ENCODE assay signal across 26 mouse cellular contexts in the genomic region with DNA sequence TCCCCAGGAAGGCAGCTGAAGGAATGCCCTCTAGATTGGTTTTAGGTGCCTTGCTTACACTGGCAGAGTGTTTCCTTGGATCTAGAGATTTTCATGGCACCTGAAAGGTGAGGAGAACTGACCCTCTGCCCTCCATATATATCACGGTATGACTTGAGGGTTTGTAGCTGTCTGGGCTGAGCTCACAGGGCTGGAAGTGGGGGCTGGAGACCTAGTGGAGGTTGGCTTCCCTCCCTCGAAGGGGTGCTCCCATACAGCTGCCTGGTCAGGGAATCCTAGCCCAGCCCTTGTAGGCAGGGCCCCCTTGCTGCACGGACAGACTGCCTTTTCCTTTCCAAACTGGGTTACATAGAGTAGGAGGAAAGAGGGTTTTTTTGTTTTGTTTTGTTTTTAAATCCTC. TPM values are rescaled to one million over a fixed set of nuclear protein-coding genes. Genes with fewer than 3 reads are reported as not detected.
DNase-seq lines count a peak whose midpoint lies in the region; ATAC-seq and TF ChIP-seq lines count a peak whose summit lies in the region.
"Had no signal": no experiment of that assay in that cellular context is flagged by ENCODE, and none has a peak within 500 bp of the region (broad histone marks: within the 10 kb centered on the region; RNA-seq: fewer than 3 reads in every experiment).

No protein-coding gene starts in this region.

- H3K4me2 ChIP-seq in heart, embryonic 11.5 days, result no peak overlapping the region
- H3K4me2 ChIP-seq in hindbrain, embryonic 13.5 days, result no peak overlapping the region
- H3K4me2 ChIP-seq in midbrain, embryonic 16.5 days (ENCODE audit: low read length), result no peak overlapping the region
- H3K4me2 ChIP-seq in stomach, postnatal 0 days (replicated peaks; ENCODE audit: low read depth), result no peak overlapping the region
- no peak overlapping the region for H3K4me2 ChIP-seq in forebrain, embryonic 14.5 days (ENCODE audit: low read length)
- H3K4me2 ChIP-seq: embryonic facial prominence, embryonic 12.5 days; hindbrain, embryonic 14.5 days; liver, embryonic 12.5 days; lung, embryonic 14.5 days; neural tube, embryonic 13.5 days had no signal

- peaks cover 67% of the 10 kb centered on the region for H3K4me1 ChIP-seq in heart, embryonic 10.5 days
- H3K4me1 ChIP-seq in heart, embryonic 11.5 days (ENCODE audit: control insufficient read depth, insufficient read depth, low read length), result peaks cover 50% of the 10 kb centered on the region
- peaks cover 95% of the 10 kb centered on the region for H3K4me1 ChIP-seq in hindbrain, embryonic 10.5 days (replicated peaks)
- H3K4me1 ChIP-seq in hindbrain, embryonic 13.5 days (replicated peaks), result peaks cover 49% of the 10 kb centered on the region
- H3K4me1 ChIP-seq in midbrain, embryonic 10.5 days, result peaks cover 96% of the 10 kb centered on the region
- peaks cover 11% of the 10 kb centered on the region for H3K4me1 ChIP-seq in midbrain, embryonic 16.5 days (ENCODE audit: control insufficient read depth, insufficient read depth, low read length)
- H3K4me1 ChIP-seq in stomach, postnatal 0 days (replicated peaks; ENCODE audit: control insufficient read depth, insufficient read depth), result peaks cover 4% of the 10 kb centered on the region
- peaks cover 59% of the 10 kb centered on the region for H3K4me1 ChIP-seq in forebrain, embryonic 14.5 days (ENCODE audit: control insufficient read depth, insufficient read depth, low read length)

- peak; percentile 48 for DNase-seq in heart, embryonic 10.5 days (ENCODE audit: low spot score)
- no peak for DNase-seq in hindbrain, embryonic 10.5 days (ENCODE audit: low spot score)
- DNase-seq in midbrain, embryonic 10.5 days (ENCODE audit: low spot score), result no peak
- DNase-seq in stomach, postnatal 0 days (ENCODE audit: low spot score), result no peak
- DNase-seq in forebrain, embryonic 14.5 days (ENCODE audit: low spot score), result no peak
- DNase-seq: adrenal gland, postnatal 10 days; cerebellum, adult 9-11 months; forebrain, postnatal 0 days; kidney, adult 18-20 months; kidney, postnatal 4 days; layer of hippocampus, adult 9-11 months; left cerebral cortex, postnatal 4 days; lung, embryonic 14.5 days; lung, postnatal 36 days; thymus, adult 18-20 months had no signal

- H3K9me3 ChIP-seq in heart, embryonic 10.5 days, result no peaks in the 10 kb centered on the region
- H3K9me3 ChIP-seq in heart, embryonic 11.5 days (replicated peaks; ENCODE audit: control insufficient read depth, low read length), result no peaks in the 10 kb centered on the region
- H3K9me3 ChIP-seq in hindbrain, embryonic 10.5 days, result no peaks in the 10 kb centered on the region
- H3K9me3 ChIP-seq in hindbrain, embryonic 13.5 days, result no peaks in the 10 kb centered on the region
- no peaks in the 10 kb centered on the region for H3K9me3 ChIP-seq in midbrain, embryonic 10.5 days (replicated peaks)
- H3K9me3 ChIP-seq in midbrain, embryonic 16.5 days (replicated peaks; ENCODE audit: control insufficient read depth, low read length, poor library complexity, severe bottlenecking), result no peaks in the 10 kb centered on the region
- no peaks in the 10 kb centered on the region for H3K9me3 ChIP-seq in stomach, postnatal 0 days (ENCODE audit: control insufficient read depth, low read length)
- H3K9me3 ChIP-seq in forebrain, embryonic 14.5 days (replicated peaks; ENCODE audit: control insufficient read depth, low read length), result no peaks in the 10 kb centered on the region
- H3K9me3 ChIP-seq: embryonic facial prominence, embryonic 12.5 days; G1E; liver, embryonic 12.5 days; neural tube, embryonic 13.5 days had no signal

- no peak for TF ChIP-seq CTCF in stomach, postnatal 0 days (IDR thresholded peaks at IDR 0.05; ENCODE audit: low read depth)

- 46% methylated on average over 3 of the region's 3 CpGs for WGBS in heart, embryonic 10.5 days
- 51% methylated on average over 3 of the region's 3 CpGs for WGBS in heart, embryonic 11.5 days (ENCODE audit: insufficient replicate concordance)
- 63% methylated on average over 3 of the region's 3 CpGs for WGBS in hindbrain, embryonic 10.5 days
- 66% methylated on average over 3 of the region's 3 CpGs for WGBS in hindbrain, embryonic 13.5 days
- 71% methylated on average over 3 of the region's 3 CpGs for WGBS in midbrain, embryonic 10.5 days
- WGBS in midbrain, embryonic 16.5 days, result 60% methylated on average over 3 of the region's 3 CpGs
- WGBS in stomach, postnatal 0 days, result 33% methylated on average over 3 of the region's 3 CpGs
- 65% methylated on average over 3 of the region's 3 CpGs for WGBS in forebrain, embryonic 14.5 days

- H3K4me3 ChIP-seq in heart, embryonic 10.5 days, result no peak overlapping the region
- H3K4me3 ChIP-seq in heart, embryonic 11.5 days (ENCODE audit: low read depth, low read length), result no peak overlapping the region
- H3K4me3 ChIP-seq in hindbrain, embryonic 10.5 days, result no peak overlapping the region
- no peak overlapping the region for H3K4me3 ChIP-seq in hindbrain, embryonic 13.5 days
- H3K4me3 ChIP-seq in midbrain, embryonic 10.5 days, result peak overlapping the region; percentile 7; the same call in 1 of the 2 replicates
- H3K4me3 ChIP-seq in midbrain, embryonic 16.5 days (ENCODE audit: low read depth, low read length), result no peak overlapping the region
- no peak overlapping the region for H3K4me3 ChIP-seq in stomach, postnatal 0 days (ENCODE audit: low read depth, low read length)
- no peak overlapping the region for H3K4me3 ChIP-seq in forebrain, embryonic 14.5 days (ENCODE audit: low read depth, low read length)
- H3K4me3 ChIP-seq: embryonic facial prominence, embryonic 12.5 days; erythroblast, embryonic 14.5 days; left cerebral cortex, adult 2 months; liver, embryonic 12.5 days; neural tube, embryonic 13.5 days had no signal

- H3K27ac ChIP-seq in heart, embryonic 10.5 days, result peak overlapping the region; percentile 77
- no peak overlapping the region for H3K27ac ChIP-seq in heart, embryonic 11.5 days (ENCODE audit: low read depth, low read length)
- peak overlapping the region; percentile 84 for H3K27ac ChIP-seq in hindbrain, embryonic 10.5 days
- H3K27ac ChIP-seq in hindbrain, embryonic 13.5 days, result no peak overlapping the region
- peak overlapping the region; percentile 90 for H3K27ac ChIP-seq in midbrain, embryonic 10.5 days (replicated peaks)
- H3K27ac ChIP-seq in midbrain, embryonic 16.5 days (ENCODE audit: low read length), result no peak overlapping the region
- 0 out of 2 replicates have a peak overlapping the region, but pooled peaks have one; percentile 56 for H3K27ac ChIP-seq in stomach, postnatal 0 days (replicated peaks)
- no peak overlapping the region for H3K27ac ChIP-seq in forebrain, embryonic 14.5 days (ENCODE audit: low read depth, low read length)
- H3K27ac ChIP-seq: embryonic facial prominence, embryonic 12.5 days; hindbrain, embryonic 14.5 days; left cerebral cortex, adult 2 months; liver, embryonic 12.5 days; neural tube, embryonic 13.5 days had no signal

- H3K27me3 ChIP-seq in heart, embryonic 10.5 days (ENCODE audit: insufficient read depth, poor library complexity, severe bottlenecking), result no peaks in the 10 kb centered on the region
- H3K27me3 ChIP-seq in heart, embryonic 11.5 days (ENCODE audit: control insufficient read depth, insufficient read depth, low read length), result no peaks in the 10 kb centered on the region
- H3K27me3 ChIP-seq in hindbrain, embryonic 10.5 days (ENCODE audit: insufficient read depth, poor library complexity, severe bottlenecking), result no peaks in the 10 kb centered on the region
- no peaks in the 10 kb centered on the region for H3K27me3 ChIP-seq in hindbrain, embryonic 13.5 days
- H3K27me3 ChIP-seq in midbrain, embryonic 10.5 days (ENCODE audit: low read depth, poor library complexity, severe bottlenecking), result no peaks in the 10 kb centered on the region
- H3K27me3 ChIP-seq in midbrain, embryonic 16.5 days (ENCODE audit: control insufficient read depth, insufficient read depth, low read depth, low read length), result no peaks in the 10 kb centered on the region
- H3K27me3 ChIP-seq in stomach, postnatal 0 days (ENCODE audit: control insufficient read depth, insufficient read depth, low read length), result no peaks in the 10 kb centered on the region
- H3K27me3 ChIP-seq in forebrain, embryonic 14.5 days (replicated peaks; ENCODE audit: control insufficient read depth, insufficient read depth, low read length), result no peaks in the 10 kb centered on the region
- H3K27me3 ChIP-seq: embryonic facial prominence, embryonic 12.5 days; liver, embryonic 12.5 days; neural tube, embryonic 13.5 days had no signal

- no peak overlapping the region for H3K9ac ChIP-seq in heart, embryonic 11.5 days (ENCODE audit: low read depth, low read length)
- no peak overlapping the region for H3K9ac ChIP-seq in hindbrain, embryonic 13.5 days
- no peak overlapping the region for H3K9ac ChIP-seq in midbrain, embryonic 16.5 days (ENCODE audit: low read depth, low read length)
- no peak overlapping the region for H3K9ac ChIP-seq in stomach, postnatal 0 days (ENCODE audit: low read length)
- H3K9ac ChIP-seq in forebrain, embryonic 14.5 days (ENCODE audit: low read length), result no peak overlapping the region
- H3K9ac ChIP-seq: embryonic facial prominence, embryonic 12.5 days; forebrain, postnatal 0 days; hindbrain, embryonic 14.5 days; liver, embryonic 12.5 days; lung, embryonic 14.5 days; neural tube, embryonic 13.5 days had no signal

- ATAC-seq in heart, embryonic 11.5 days (replicated peaks; ENCODE audit: insufficient number of reproducible peaks, low FRiP score, low TSS enrichment), result no peak
- no peak for ATAC-seq in hindbrain, embryonic 13.5 days (ENCODE audit: low FRiP score)
- no peak for ATAC-seq in midbrain, embryonic 16.5 days
- ATAC-seq in stomach, postnatal 0 days (ENCODE audit: low FRiP score, low TSS enrichment), result peak; percentile 33; the same call in 1 of the 2 replicates
- no peak for ATAC-seq in forebrain, embryonic 14.5 days
- ATAC-seq: activated CD4-positive, CD25-positive, alpha-beta regulatory T cell, adult 4 months; forebrain, postnatal 0 days; liver, embryonic 12.5 days had no signal

- TF ChIP-seq EP300 in stomach, postnatal 0 days (optimal IDR thresholded peaks at IDR 0.05), result no peak

- H3K36me3 ChIP-seq in heart, embryonic 10.5 days, result peaks cover 22% of the 10 kb centered on the region
- 0 out of 2 replicates have a peak, but pooled peaks cover 2% of the 10 kb centered on the region for H3K36me3 ChIP-seq in heart, embryonic 11.5 days (ENCODE audit: control insufficient read depth, insufficient read depth, low read length)
- peaks cover 5% of the 10 kb centered on the region; the same call in 1 of the 2 replicates for H3K36me3 ChIP-seq in hindbrain, embryonic 10.5 days
- no peaks in the 10 kb centered on the region for H3K36me3 ChIP-seq in hindbrain, embryonic 13.5 days
- peaks cover 18% of the 10 kb centered on the region for H3K36me3 ChIP-seq in midbrain, embryonic 10.5 days
- no peaks in the 10 kb centered on the region for H3K36me3 ChIP-seq in midbrain, embryonic 16.5 days (ENCODE audit: control insufficient read depth, insufficient read depth, low read length)
- H3K36me3 ChIP-seq in stomach, postnatal 0 days (ENCODE audit: control insufficient read depth, insufficient read depth, low read length), result no peaks in the 10 kb centered on the region
- no peaks in the 10 kb centered on the region for H3K36me3 ChIP-seq in forebrain, embryonic 14.5 days (ENCODE audit: control insufficient read depth, insufficient read depth, low read length)
- H3K36me3 ChIP-seq: embryonic facial prominence, embryonic 12.5 days; G1E; liver, embryonic 12.5 days; neural tube, embryonic 13.5 days had no signal

RNA-seq across cellular contexts. Expression of a gene that starts 52.5 kb away (rescaled TPM):
- 206 and 245 TPM in 2 replicates for polyA plus RNA-seq in heart, embryonic 10.5 days (2016; fragmentation: Nextera tagmentation; extraction: Ambion mirVana)
- polyA plus RNA-seq in heart, embryonic 11.5 days (2014; fragmentation: Nextera tagmentation; extraction: Ambion mirVana), result 277 and 328 TPM in 2 replicates
- polyA plus RNA-seq in hindbrain, embryonic 10.5 days (2016; fragmentation: Nextera tagmentation; extraction: Ambion mirVana), result 56.1 and 59.4 TPM in 2 replicates
- 32.3 and 34.2 TPM in 2 replicates for polyA plus RNA-seq in hindbrain, embryonic 13.5 days (2015; fragmentation: Nextera tagmentation; extraction: Ambion mirVana)
- polyA plus RNA-seq in midbrain, embryonic 10.5 days (2016; fragmentation: Nextera tagmentation; extraction: Ambion mirVana), result 65.6 and 82.0 TPM in 2 replicates
- 26.3 and 31.0 TPM in 2 replicates for polyA plus RNA-seq in midbrain, embryonic 16.5 days (2015; fragmentation: Nextera tagmentation; extraction: Ambion mirVana)
- 81.0 and 99.4 TPM in 2 replicates for polyA plus RNA-seq in stomach, postnatal 0 days (2015; fragmentation: Nextera tagmentation; extraction: Ambion mirVana)
- polyA plus RNA-seq in forebrain, embryonic 14.5 days (2014; fragmentation: Nextera tagmentation; extraction: Ambion mirVana), result 46.7 and 54.9 TPM in 2 replicates

Comparison
In these comparisons a context has a peak if more than half of its experiments do, and no peak if none do; other contexts are left out.
1. H3K27ac ChIP-seq: peak in heart, embryonic 10.5 days (single experiment), hindbrain, embryonic 10.5 days (single experiment), midbrain, embryonic 10.5 days (single experiment) and stomach, postnatal 0 days (single experiment); none in heart, embryonic 11.5 days (single experiment), hindbrain, embryonic 13.5 days (single experiment), midbrain, embryonic 16.5 days (single experiment) and forebrain, embryonic 14.5 days (single experiment).